Mouse (Mus musculus): ENCODE measurements around the gene Mex3a. TPM values are rescaled to one million over a fixed set of nuclear protein-coding genes. Genes with fewer than 3 reads are reported as not detected.

Gene Mex3a
- polyA plus RNA-seq, 1 experiment from 2014 or later = 22.5 TPM

- no peak overlapping the region for H3K4me3 ChIP-seq (replicated peaks)
- H3K9me3 ChIP-seq (replicated peaks) = no peaks in the 10 kb centered on the region
- 0 out of 2 replicates have a peak overlapping the region, but pooled peaks have one; percentile 31 for H3K27ac ChIP-seq (replicated peaks)
- WGBS = 86% methylated on average over 7 of the region's 7 CpGs
- peaks cover 94% of the 10 kb centered on the region for H3K36me3 ChIP-seq
- no peak overlapping the region for H3K4me2 ChIP-seq (replicated peaks)
- no peak overlapping the region for H3K9ac ChIP-seq
- ATAC-seq (ENCODE audit: insufficient number of reproducible peaks, low FRiP score, low TSS enrichment, low read depth) = no peak
- H3K4me1 ChIP-seq = no peaks in the 10 kb centered on the region
- no peaks in the 10 kb centered on the region for H3K27me3 ChIP-seq
These were observed 31.8 kb downstream of the Mex3a start for GRCm38 (mm10) chr3:88563966-88564365.

DNA sequence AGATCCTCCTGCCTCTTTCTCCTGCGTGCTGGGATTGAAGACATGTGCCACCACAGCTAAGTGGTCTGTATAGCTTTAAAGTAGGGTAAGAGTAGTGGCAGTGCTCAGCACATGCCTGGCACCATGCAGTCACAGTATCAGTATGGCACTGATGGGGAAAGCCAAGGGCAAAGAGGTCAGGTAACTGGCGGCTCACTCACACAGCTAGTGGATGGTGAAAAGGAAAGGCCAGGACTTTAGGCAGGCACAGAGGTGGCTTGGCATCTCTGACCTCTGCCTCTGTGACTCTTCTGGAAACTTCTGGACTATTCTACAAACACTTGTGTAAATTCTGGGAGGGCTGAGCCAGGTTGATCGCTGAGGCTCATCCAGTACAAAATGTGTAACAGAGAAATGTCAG lies 33.9 kb downstream of the Mex3a start:
- no peak overlapping the region for H3K4me3 ChIP-seq (replicated peaks)
- no peaks in the 10 kb centered on the region for H3K9me3 ChIP-seq (replicated peaks)
- no peak for ATAC-seq (ENCODE audit: insufficient number of reproducible peaks, low FRiP score, low TSS enrichment, low read depth)
- no peak overlapping the region for H3K27ac ChIP-seq (replicated peaks)
- H3K9ac ChIP-seq = no peak overlapping the region
- no peaks in the 10 kb centered on the region for H3K4me1 ChIP-seq
- H3K36me3 ChIP-seq = peaks cover 88% of the 10 kb centered on the region
- 88% methylated on average over 3 of the region's 3 CpGs for WGBS
- no peak overlapping the region for H3K4me2 ChIP-seq (replicated peaks)
- no peaks in the 10 kb centered on the region for H3K27me3 ChIP-seq

DNA sequence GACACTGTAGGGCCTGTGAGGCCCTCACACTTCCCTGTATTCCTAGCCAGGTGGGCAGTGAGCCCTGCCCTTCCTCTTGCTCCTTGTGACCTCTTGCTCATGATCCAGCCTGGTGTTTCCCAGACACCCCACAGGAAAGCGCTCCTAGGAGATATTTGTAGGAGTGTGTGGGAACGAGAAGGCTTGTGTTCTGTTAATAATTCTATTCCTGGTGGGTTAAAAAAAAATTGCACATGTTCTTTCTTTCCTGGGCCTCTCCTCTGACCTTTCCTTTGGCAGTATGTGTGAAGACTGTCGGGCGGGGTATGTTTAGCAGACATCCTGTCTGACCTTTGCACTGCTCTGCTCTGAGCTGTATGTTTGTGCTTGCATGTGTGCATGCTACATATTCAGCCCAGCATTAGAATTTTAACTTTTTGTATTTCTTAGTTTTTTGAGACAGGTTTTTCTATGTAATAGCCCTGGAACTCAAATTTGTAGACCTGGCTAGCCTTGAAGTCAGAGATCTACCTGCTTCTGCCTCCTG lies 34.4 kb downstream of the Mex3a start:
- no peaks in the 10 kb centered on the region for H3K9me3 ChIP-seq (replicated peaks)
- no peaks in the 10 kb centered on the region for H3K4me1 ChIP-seq
- H3K27me3 ChIP-seq = no peaks in the 10 kb centered on the region
- ATAC-seq (ENCODE audit: insufficient number of reproducible peaks, low FRiP score, low TSS enrichment, low read depth) = no peak
- no peak overlapping the region for H3K4me3 ChIP-seq (replicated peaks)
- H3K27ac ChIP-seq (replicated peaks) = no peak overlapping the region
- peaks cover 85% of the 10 kb centered on the region for H3K36me3 ChIP-seq
- WGBS = 77% methylated on average over 4 of the region's 4 CpGs
- H3K4me2 ChIP-seq (replicated peaks) = no peak overlapping the region
- H3K9ac ChIP-seq = no peak overlapping the region

GRCm38 (mm10) chr3:88567892-88568291 lies 35.7 kb downstream of the Mex3a start:
- Histone ChIP-seq H3K4me2 (replicated peaks) (no peak overlapping the region), H3K27ac (replicated peaks) (no peak overlapping the region), H3K9ac (no peak overlapping the region), H3K27me3 (no peaks in the 10 kb centered on the region), H3K4me1 (no peaks in the 10 kb centered on the region), H3K9me3 (replicated peaks) (no peaks in the 10 kb centered on the region), H3K4me3 (replicated peaks) (no peak overlapping the region), H3K36me3 (peaks cover 75% of the 10 kb centered on the region)
- ATAC-seq (ENCODE audit: insufficient number of reproducible peaks, low FRiP score, low TSS enrichment, low read depth) = no peak
- 88% methylated on average over 6 of the region's 6 CpGs for WGBS

DNA sequence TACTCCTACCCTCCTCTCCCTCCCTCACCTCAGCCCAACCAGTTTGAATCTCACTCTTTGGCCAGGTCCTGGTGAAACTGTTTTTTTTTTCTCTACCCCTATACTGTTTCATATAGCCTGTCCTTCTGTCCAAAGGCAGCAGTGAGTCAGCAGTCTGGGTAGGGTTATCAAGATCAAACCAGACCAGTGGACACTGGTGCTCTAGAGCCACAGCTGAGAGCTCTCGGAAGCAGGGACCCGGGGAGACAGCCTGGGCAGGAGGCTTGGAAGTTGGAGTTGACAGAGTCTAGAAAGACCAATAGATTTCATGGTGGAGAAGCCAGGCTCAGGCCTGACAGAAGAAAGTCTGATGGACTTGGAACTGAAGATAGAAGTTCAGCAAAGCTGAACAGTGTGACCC lies 36.4 kb downstream of the Mex3a start:
- Histone ChIP-seq H3K4me2 (replicated peaks) (no peak overlapping the region), H3K9ac (no peak overlapping the region), H3K4me1 (no peaks in the 10 kb centered on the region), H3K27ac (replicated peaks) (no peak overlapping the region), H3K36me3 (peaks cover 69% of the 10 kb centered on the region), H3K27me3 (no peaks in the 10 kb centered on the region), H3K9me3 (replicated peaks) (no peaks in the 10 kb centered on the region), H3K4me3 (replicated peaks) (no peak overlapping the region)
- ATAC-seq (ENCODE audit: insufficient number of reproducible peaks, low FRiP score, low TSS enrichment, low read depth) = no peak
- 97% methylated on average over 2 of the region's 2 CpGs for WGBS

GRCm38 (mm10) chr3:88569093-88569492 lies 36.9 kb downstream of the Mex3a start:
- Histone ChIP-seq H3K9me3 (replicated peaks) (no peaks in the 10 kb centered on the region), H3K4me2 (replicated peaks) (no peak overlapping the region), H3K27me3 (no peaks in the 10 kb centered on the region), H3K4me1 (no peaks in the 10 kb centered on the region), H3K9ac (no peak overlapping the region), H3K27ac (replicated peaks) (no peak overlapping the region), H3K36me3 (peaks cover 64% of the 10 kb centered on the region), H3K4me3 (replicated peaks) (no peak overlapping the region)
- ATAC-seq (ENCODE audit: insufficient number of reproducible peaks, low FRiP score, low TSS enrichment, low read depth) = no peak
- 95% methylated on average over 2 of the region's 2 CpGs for WGBS

GRCm38 (mm10) chr3:88569694-88570093 lies 37.5 kb downstream of the Mex3a start:
- H3K9ac ChIP-seq = no peak overlapping the region
- H3K9me3 ChIP-seq (replicated peaks) = no peaks in the 10 kb centered on the region
- H3K4me2 ChIP-seq (replicated peaks) = no peak overlapping the region
- no peak overlapping the region for H3K4me3 ChIP-seq (replicated peaks)
- no peak for ATAC-seq (ENCODE audit: insufficient number of reproducible peaks, low FRiP score, low TSS enrichment, low read depth)
- no peaks in the 10 kb centered on the region for H3K27me3 ChIP-seq
- no peak overlapping the region for H3K27ac ChIP-seq (replicated peaks)
- no peaks in the 10 kb centered on the region for H3K4me1 ChIP-seq
- whole genome bisulfite sequencing = 86% methylated on average over 5 of the region's 5 CpGs
- peaks cover 58% of the 10 kb centered on the region for H3K36me3 ChIP-seq

DNA sequence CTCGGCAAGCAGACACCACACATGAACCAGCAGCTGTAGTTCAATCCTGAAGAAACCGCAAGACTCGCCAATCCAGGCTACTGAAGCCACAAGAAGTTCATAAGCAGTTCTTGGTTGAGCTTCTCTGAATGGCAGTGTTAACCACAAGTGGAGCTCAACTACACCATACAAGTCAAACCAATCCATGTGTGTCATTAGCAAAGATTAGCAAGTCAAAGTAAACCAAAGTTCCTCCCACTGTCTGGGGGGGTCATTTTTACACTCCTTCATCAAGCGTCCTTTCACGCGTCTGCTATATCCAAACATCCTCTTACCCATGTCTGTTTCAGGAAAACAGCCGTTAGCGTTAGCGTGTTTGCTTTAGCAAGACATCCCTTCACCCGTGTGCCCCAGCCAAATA lies 38.1 kb downstream of the Mex3a start:
- H3K4me3 ChIP-seq (replicated peaks) = no peak overlapping the region
- no peaks in the 10 kb centered on the region for H3K4me1 ChIP-seq
- no peaks in the 10 kb centered on the region for H3K27me3 ChIP-seq
- H3K36me3 ChIP-seq = peaks cover 52% of the 10 kb centered on the region
- WGBS = 91% methylated on average over 10 of the region's 10 CpGs
- H3K9me3 ChIP-seq (replicated peaks) = no peaks in the 10 kb centered on the region
- H3K27ac ChIP-seq (replicated peaks) = no peak overlapping the region
- no peak overlapping the region for H3K4me2 ChIP-seq (replicated peaks)
- ATAC-seq (ENCODE audit: insufficient number of reproducible peaks, low FRiP score, low TSS enrichment, low read depth) = no peak
- H3K9ac ChIP-seq = no peak overlapping the region

DNA sequence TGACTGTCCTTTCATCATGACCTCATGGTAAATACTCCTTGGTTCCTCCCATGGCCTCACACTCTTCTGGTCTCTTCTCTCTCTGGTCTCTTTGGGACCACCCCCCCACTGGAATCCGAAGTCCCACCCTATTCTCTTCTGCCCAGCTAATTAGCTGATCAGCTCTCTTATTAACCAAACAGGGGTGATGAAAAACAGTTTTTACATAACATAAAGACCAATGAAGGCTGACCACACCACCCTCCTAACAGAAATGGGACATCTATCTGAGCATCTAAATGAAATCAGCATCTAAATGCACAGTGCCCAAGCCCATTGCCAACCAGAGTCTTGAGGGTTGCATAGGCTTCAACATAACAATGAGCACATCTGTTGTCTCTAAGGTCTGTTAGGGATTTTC lies 39.7 kb downstream of the Mex3a start:
- no peaks in the 10 kb centered on the region for H3K27me3 ChIP-seq
- no peak overlapping the region for H3K27ac ChIP-seq (replicated peaks)
- no peak overlapping the region for H3K4me3 ChIP-seq (replicated peaks)
- H3K36me3 ChIP-seq = peaks cover 36% of the 10 kb centered on the region
- WGBS = 84% methylated on average over 1 of the region's 1 CpGs
- ATAC-seq (ENCODE audit: insufficient number of reproducible peaks, low FRiP score, low TSS enrichment, low read depth) = no peak
- H3K4me1 ChIP-seq = no peaks in the 10 kb centered on the region
- no peaks in the 10 kb centered on the region for H3K9me3 ChIP-seq (replicated peaks)
- H3K9ac ChIP-seq = no peak overlapping the region
- H3K4me2 ChIP-seq (replicated peaks) = no peak overlapping the region

- WGBS = 75% methylated on average over 2 of the region's 2 CpGs
- Histone ChIP-seq H3K9ac (no peak overlapping the region), H3K4me2 (replicated peaks) (no peak overlapping the region), H3K9me3 (replicated peaks) (no peaks in the 10 kb centered on the region), H3K27me3 (no peaks in the 10 kb centered on the region), H3K36me3 (peaks cover 27% of the 10 kb centered on the region), H3K4me3 (replicated peaks) (no peak overlapping the region), H3K27ac (replicated peaks) (no peak overlapping the region), H3K4me1 (no peaks in the 10 kb centered on the region)
- ATAC-seq (ENCODE audit: insufficient number of reproducible peaks, low FRiP score, low TSS enrichment, low read depth) = no peak
These were observed 40.6 kb downstream of the Mex3a start for GRCm38 (mm10) chr3:88572835-88573234.

GRCm38 (mm10) chr3:88573810-88574209 lies 41.6 kb downstream of the Mex3a start:
- Histone ChIP-seq H3K27me3 (no peaks in the 10 kb centered on the region), H3K27ac (replicated peaks) (no peak overlapping the region), H3K4me3 (replicated peaks) (no peak overlapping the region), H3K9ac (no peak overlapping the region), H3K36me3 (peaks cover 17% of the 10 kb centered on the region), H3K4me2 (replicated peaks) (no peak overlapping the region), H3K4me1 (peaks cover under 1% of the 10 kb centered on the region; the same call in 1 of the 2 replicates), H3K9me3 (replicated peaks) (no peaks in the 10 kb centered on the region)
- ATAC-seq (ENCODE audit: insufficient number of reproducible peaks, low FRiP score, low TSS enrichment, low read depth) = no peak
- WGBS = 74% methylated on average over 2 of the region's 2 CpGs

DNA sequence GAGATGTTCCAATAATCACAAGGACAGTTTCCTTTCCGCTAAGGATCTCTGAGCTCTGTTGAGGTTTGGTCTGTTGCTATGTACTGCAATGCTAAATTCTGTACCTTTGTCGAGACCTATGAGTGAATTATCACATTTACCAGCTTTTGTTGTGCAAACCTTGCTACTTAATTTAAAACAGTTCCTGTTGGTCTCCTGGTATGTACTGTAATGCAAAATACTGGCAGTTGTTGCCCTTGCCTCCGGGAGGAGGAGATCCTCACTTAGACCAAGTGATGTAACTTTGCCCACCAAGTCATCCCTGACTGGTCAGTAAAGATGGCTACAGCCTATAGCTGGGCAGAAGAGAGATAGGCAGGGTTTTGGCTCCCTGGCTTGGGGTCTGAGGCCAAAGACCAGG lies 43.3 kb downstream of the Mex3a start, which contains the start of gene Ssr2:
Ssr2 (plus strand) TSS at position 337 of the 400 bp plus-strand sequence.
- no peaks in the 10 kb centered on the region for H3K27me3 ChIP-seq
- no peak for ATAC-seq (ENCODE audit: insufficient number of reproducible peaks, low FRiP score, low TSS enrichment, low read depth)
- 79% methylated on average over 3 of the region's 3 CpGs for WGBS
- no peak within 1 kb of the TSS for H3K4me3 ChIP-seq (replicated peaks)
- H3K4me1 ChIP-seq = peaks cover 12% of the 10 kb centered on the region
- H3K4me2 ChIP-seq (replicated peaks) = no peak within 1 kb of the TSS
- H3K36me3 ChIP-seq = no peaks in the 10 kb centered on the region
- H3K9ac ChIP-seq = no peak within 1 kb of the TSS
- no peak within 1 kb of the TSS for H3K27ac ChIP-seq (replicated peaks)
- no peaks in the 10 kb centered on the region for H3K9me3 ChIP-seq (replicated peaks)
